Mouse (Mus musculus) midbrain, postnatal 0 days (tissue): ENCODE measurements at regions not wholly inside any gene's neighbourhood (a gene's known extent, or its start where the extent isn't known, plus 50 kb on each side); places are given as distances from the start of the nearest gene placed in this dataset.

Experiments
- ATAC-seq: fragments of 200-750 bp; cut with Nextera tagmentation; 2 replicates; pipeline ENCODE4 v1.8.0; 2017; ENCODE audit warnings: moderate number of reproducible peaks, mild to moderate bottlenecking, moderate TSS enrichment, moderate library complexity; ENCODE audit not compliant: low FRiP score
- DNase-seq: peaks from one replicate; pipeline ENCODE4 v3.0.0-alpha.2; 2015; ENCODE audit warnings: low spot score
- H3K27ac ChIP-seq: fragments of 300-500 bp; sonication (generic); 2 replicates; pipeline ENCODE4 v1.5.1; 2014; ENCODE audit warnings: low read depth, mild to moderate bottlenecking, low read length, mixed read lengths
- H3K27me3 ChIP-seq: fragments of 300-500 bp; sonication (generic); 2 replicates; pipeline ENCODE4 v1.6.1; 2014; ENCODE audit warnings: low read length, control low read depth, mixed read lengths; ENCODE audit not compliant: insufficient read depth
- H3K36me3 ChIP-seq: fragments of 300-500 bp; sonication (generic); 2 replicates; pipeline ENCODE4 v1.6.1; 2014; ENCODE audit warnings: low read length, control low read depth, mixed read lengths; ENCODE audit not compliant: insufficient read depth
- H3K4me1 ChIP-seq: fragments of 300-500 bp; sonication (generic); 2 replicates; pipeline ENCODE4 v1.6.1; 2014; ENCODE audit warnings: mild to moderate bottlenecking, control low read depth, antibody characterized with exemption, low read length, mixed read lengths; ENCODE audit not compliant: insufficient read depth
- H3K4me2 ChIP-seq: fragments of 300-500 bp; sonication (generic); 2 replicates; pipeline ENCODE4 v1.6.1; 2014; ENCODE audit warnings: low read depth, mild to moderate bottlenecking, low read length, mixed read lengths; ENCODE audit not compliant: poor library complexity, severe bottlenecking
- H3K4me3 ChIP-seq: fragments of 300-500 bp; sonication (generic); 2 replicates; pipeline ENCODE4 v1.5.1; 2014; ENCODE audit warnings: low read depth, mild to moderate bottlenecking, low read length, moderate library complexity
- H3K9ac ChIP-seq: fragments of 300-500 bp; sonication (generic); replicated peaks from 2 replicates; pipeline ENCODE4 v1.6.1; 2014; ENCODE audit warnings: mild to moderate bottlenecking, low read length, moderate library complexity, mixed read lengths; ENCODE audit not compliant: poor library complexity, severe bottlenecking
- H3K9me3 ChIP-seq: fragments of 300-500 bp; sonication (generic); 2 replicates; pipeline ENCODE4 v1.6.1; 2016; ENCODE audit warnings: low read length, control low read depth
- CTCF ChIP-seq: IDR thresholded peaks from 2 replicates; pipeline ENCODE4 v1.5.1; 2016; ENCODE audit warnings: antibody characterized with exemption, mild to moderate bottlenecking
- WGBS: fragments of 180-500 bp; shearing (Covaris S2); extraction: QIAGEN DNeasy Blood & Tissue Kit; methylation state at CpG from one replicate; pipeline ENCODE4 v1.1.7; 2014; 5-methylcytosine and 5-hydroxymethylcytosine counted together

DNA sequence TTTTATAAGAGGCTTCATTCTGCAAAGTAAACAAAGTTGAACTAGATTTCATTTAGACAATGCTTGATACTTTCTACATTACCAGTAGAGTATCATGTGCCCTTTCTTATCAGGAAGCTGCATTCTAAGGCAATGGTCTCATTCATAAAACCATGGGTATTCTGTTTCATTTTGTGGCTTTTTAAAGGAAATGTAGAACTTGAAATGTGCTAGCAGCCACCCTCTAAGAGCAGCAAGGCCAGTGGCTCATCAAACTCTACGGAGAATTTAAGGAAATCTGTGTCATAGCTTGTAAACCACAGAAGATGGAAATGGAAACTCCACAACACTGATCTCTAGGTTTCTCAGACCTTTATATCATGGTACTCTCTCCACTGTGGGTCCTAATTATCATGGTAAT lies 907.7 kb downstream of the Diaph3 start:
- 91% methylated on average over 1 of the region's 1 CpGs for WGBS
- Histone ChIP-seq H3K4me3 (no peak overlapping the region), H3K27ac (no peak overlapping the region), H3K27me3 (no peaks in the 10 kb centered on the region), H3K36me3 (no peaks in the 10 kb centered on the region), H3K4me2 (no peak overlapping the region), H3K4me1 (no peaks in the 10 kb centered on the region), H3K9ac (no peak overlapping the region), H3K9me3 (no peaks in the 10 kb centered on the region)
- DNase-seq: no peak
- no peak for TF ChIP-seq CTCF
- no peak for ATAC-seq

DNA sequence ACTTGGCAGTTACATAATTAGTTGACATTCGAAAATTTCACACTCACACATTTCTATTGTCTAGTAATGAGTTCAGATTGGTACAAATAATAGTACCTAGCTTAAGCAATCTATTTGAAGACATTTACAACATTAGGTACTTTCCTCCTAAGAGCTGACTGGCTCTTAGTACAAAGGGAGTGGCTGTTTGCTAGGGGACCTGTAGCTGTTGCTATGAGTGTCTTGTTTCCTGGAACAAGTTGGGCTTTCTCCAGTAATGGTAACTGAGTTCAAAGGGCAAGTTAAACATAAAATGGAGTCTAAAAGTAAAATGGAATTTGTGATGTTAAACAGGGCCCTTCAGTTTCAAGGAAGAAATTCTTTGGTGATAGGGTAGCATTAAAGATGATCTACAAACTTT lies 910.4 kb downstream of the Diaph3 start:
- no peak for TF ChIP-seq CTCF
- H3K9ac ChIP-seq: no peak overlapping the region
- no peak for DNase-seq
- H3K27me3 ChIP-seq: no peaks in the 10 kb centered on the region
- no peaks in the 10 kb centered on the region for H3K9me3 ChIP-seq
- no peak for ATAC-seq
- no peaks in the 10 kb centered on the region for H3K36me3 ChIP-seq
- no peaks in the 10 kb centered on the region for H3K4me1 ChIP-seq
- H3K4me3 ChIP-seq: no peak overlapping the region
- H3K27ac ChIP-seq: no peak overlapping the region
- 67% methylated on average over 1 of the region's 1 CpGs for WGBS
- no peak overlapping the region for H3K4me2 ChIP-seq

DNA sequence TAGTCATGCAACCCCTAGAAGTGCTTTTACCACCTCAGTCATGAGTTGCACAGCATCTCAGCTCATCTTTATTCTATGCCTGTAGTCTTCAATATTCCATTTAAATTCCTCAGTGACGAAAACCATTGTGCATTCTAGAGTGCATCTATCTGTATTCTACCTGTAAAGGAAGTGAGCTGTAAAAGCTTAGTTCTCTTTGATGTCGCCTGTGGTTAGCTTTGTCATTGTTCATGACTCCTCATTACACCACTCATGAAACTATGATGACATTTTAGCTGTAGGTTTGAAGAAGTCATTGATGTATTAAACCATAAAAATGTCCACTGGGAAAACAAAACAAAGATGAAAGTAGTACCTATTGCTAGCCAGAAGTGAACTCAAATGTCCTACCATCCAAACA lies 911.3 kb downstream of the Diaph3 start:
- Histone ChIP-seq H3K27me3 (no peaks in the 10 kb centered on the region), H3K4me3 (no peak overlapping the region), H3K36me3 (no peaks in the 10 kb centered on the region), H3K4me2 (no peak overlapping the region), H3K4me1 (no peaks in the 10 kb centered on the region), H3K27ac (no peak overlapping the region), H3K9ac (no peak overlapping the region), H3K9me3 (no peaks in the 10 kb centered on the region)
- WGBS: 90% methylated on average over 2 of the region's 2 CpGs
- ATAC-seq (no peak), DNase-seq (no peak)
- no peak for TF ChIP-seq CTCF

DNA sequence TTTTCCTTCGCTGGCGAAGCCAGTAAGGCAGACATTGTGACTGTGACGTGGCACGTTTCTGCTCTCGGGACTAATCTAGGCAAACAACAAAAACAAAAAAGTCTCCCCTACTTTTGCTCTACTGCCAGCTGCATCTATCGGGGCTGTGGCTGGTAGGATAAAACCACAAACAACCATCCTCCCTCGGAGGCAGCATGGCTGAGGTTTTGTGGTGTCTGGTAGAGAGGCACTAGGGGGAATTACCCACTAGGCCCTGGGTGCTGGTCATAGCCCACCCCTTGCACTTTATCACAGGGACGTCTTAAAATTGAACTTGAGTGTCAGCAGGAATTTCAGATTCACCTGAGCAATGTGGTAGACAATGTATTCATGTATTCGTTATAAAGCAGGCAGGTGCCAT lies 925.3 kb downstream of the Diaph3 start:
- no peak overlapping the region for H3K27ac ChIP-seq
- H3K36me3 ChIP-seq: no peaks in the 10 kb centered on the region
- H3K4me1 ChIP-seq: no peaks in the 10 kb centered on the region
- ATAC-seq: no peak
- H3K4me2 ChIP-seq: no peak overlapping the region
- TF ChIP-seq CTCF: no peak
- H3K9ac ChIP-seq: no peak overlapping the region
- H3K4me3 ChIP-seq: no peak overlapping the region
- no peak for DNase-seq
- no peaks in the 10 kb centered on the region for H3K27me3 ChIP-seq
- no peaks in the 10 kb centered on the region for H3K9me3 ChIP-seq
- WGBS: 85% methylated on average over 9 of the region's 9 CpGs

DNA sequence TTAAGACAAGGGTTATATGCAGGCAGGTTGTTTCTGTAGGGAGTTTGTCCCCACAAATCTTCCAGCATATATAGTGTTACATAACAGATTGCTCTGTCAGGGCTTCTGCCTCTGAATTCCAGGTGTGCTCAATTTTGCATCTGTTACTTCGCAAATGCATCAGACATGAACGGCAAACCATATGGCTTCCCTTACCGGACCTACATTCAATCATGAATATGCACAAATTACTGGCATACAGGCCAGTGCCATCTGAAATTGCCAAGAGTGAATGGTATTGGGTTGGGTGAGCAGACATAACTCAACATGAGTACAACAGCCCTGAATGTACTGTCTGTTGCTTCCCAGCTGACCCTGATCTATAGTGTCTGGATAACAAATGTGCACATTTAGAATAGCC lies 929.4 kb downstream of the Diaph3 start:
- Histone ChIP-seq H3K4me1 (no peaks in the 10 kb centered on the region), H3K4me3 (no peak overlapping the region), H3K9ac (no peak overlapping the region), H3K4me2 (no peak overlapping the region), H3K27ac (no peak overlapping the region), H3K36me3 (no peaks in the 10 kb centered on the region), H3K27me3 (no peaks in the 10 kb centered on the region), H3K9me3 (no peaks in the 10 kb centered on the region)
- DNase-seq (peak; percentile 3), ATAC-seq (no peak)
- no peak for TF ChIP-seq CTCF
- WGBS: 93% methylated on average over 3 of the region's 3 CpGs

DNA sequence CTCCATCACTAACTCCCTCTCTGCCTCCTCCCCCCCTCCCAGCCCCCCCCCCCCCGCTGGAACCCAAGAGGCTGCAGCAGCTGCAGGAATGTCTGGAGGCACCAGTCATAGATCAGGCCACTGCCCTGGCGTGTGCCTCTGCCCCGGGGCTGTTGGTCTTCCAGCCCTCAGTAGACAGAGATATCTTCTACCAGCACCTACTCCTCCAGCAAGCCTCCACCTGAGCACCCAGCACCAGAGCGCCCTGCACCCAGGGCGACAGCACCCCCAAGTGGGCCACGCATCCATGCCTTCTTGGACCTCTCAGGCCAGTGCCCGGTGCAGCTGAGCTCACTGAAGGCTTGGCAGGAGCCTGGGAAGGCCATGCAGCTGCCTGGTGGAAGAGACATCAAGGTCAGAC lies 936.5 kb downstream of the Diaph3 start:
- Histone ChIP-seq H3K27me3 (no peaks in the 10 kb centered on the region), H3K9me3 (no peaks in the 10 kb centered on the region), H3K4me1 (no peaks in the 10 kb centered on the region), H3K4me2 (no peak overlapping the region), H3K4me3 (no peak overlapping the region), H3K36me3 (no peaks in the 10 kb centered on the region), H3K9ac (no peak overlapping the region), H3K27ac (no peak overlapping the region)
- DNase-seq: no peak
- WGBS: 85% methylated on average over 7 of the region's 7 CpGs
- TF ChIP-seq CTCF: no peak
- no peak for ATAC-seq

DNA sequence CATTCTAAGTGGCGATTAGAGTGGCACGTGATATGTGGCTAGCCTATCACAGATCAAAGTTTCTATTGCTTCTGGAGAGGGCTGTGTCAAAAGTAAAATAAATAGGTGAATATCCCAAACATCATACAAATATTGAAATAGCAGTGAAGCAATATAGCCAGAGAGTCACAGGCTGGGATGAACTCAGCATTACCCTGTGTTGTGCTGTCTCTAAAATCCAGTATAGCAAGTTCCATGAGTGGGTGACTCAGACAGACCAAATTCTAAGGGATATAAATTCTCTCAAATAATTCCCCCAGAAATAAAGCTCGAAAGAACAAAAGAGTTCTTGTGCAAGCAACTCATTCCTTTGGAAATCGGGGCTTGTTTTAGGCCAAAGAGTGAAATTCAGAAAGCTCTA lies 943.2 kb downstream of the Diaph3 start:
- Histone ChIP-seq H3K27ac (no peak overlapping the region), H3K4me2 (no peak overlapping the region), H3K4me3 (no peak overlapping the region), H3K4me1 (no peaks in the 10 kb centered on the region), H3K27me3 (no peaks in the 10 kb centered on the region), H3K9ac (no peak overlapping the region), H3K36me3 (no peaks in the 10 kb centered on the region), H3K9me3 (no peaks in the 10 kb centered on the region)
- no peak for TF ChIP-seq CTCF
- DNase-seq (no peak), ATAC-seq (no peak)
- whole genome bisulfite sequencing: 90% methylated on average over 4 of the region's 4 CpGs
